Mouse (Mus musculus) midbrain, embryonic 16.5 days (tissue): ENCODE measurements around the gene Sart3. TPM values are rescaled to one million over a fixed set of nuclear protein-coding genes. Genes with fewer than 3 reads are reported as not detected.
A peak's percentile ranks its signal among the peaks of the same experiment; 100 is the strongest.

ENCODE experiments used
- ATAC-seq: fragments of 200-750 bp; cut with Nextera tagmentation; 2 replicates; pipeline ENCODE4 v1.8.0; 2017; ENCODE audit warnings: moderate TSS enrichment
- H3K27ac ChIP-seq: fragments of 300-500 bp; sonication (generic); 2 replicates; pipeline ENCODE4 v1.5.1; 2014; ENCODE audit warnings: mild to moderate bottlenecking, low read length, mixed read lengths
- H3K27me3 ChIP-seq: fragments of 300-500 bp; sonication (generic); 2 replicates; pipeline ENCODE4 v1.6.1; 2014; ENCODE audit warnings: low read depth, low read length, mixed read lengths; ENCODE audit not compliant: control insufficient read depth, insufficient read depth
- H3K36me3 ChIP-seq: fragments of 300-500 bp; sonication (generic); 2 replicates; pipeline ENCODE4 v1.6.1; 2014; ENCODE audit warnings: mild to moderate bottlenecking, low read length, moderate library complexity, mixed read lengths; ENCODE audit not compliant: control insufficient read depth, insufficient read depth
- H3K4me1 ChIP-seq: fragments of 300-500 bp; sonication (generic); 2 replicates; pipeline ENCODE4 v1.6.1; 2014; ENCODE audit warnings: mild to moderate bottlenecking, low read length, mixed read lengths; ENCODE audit not compliant: control insufficient read depth, insufficient read depth
- H3K4me2 ChIP-seq: fragments of 300-500 bp; sonication (generic); 2 replicates; pipeline ENCODE4 v1.6.1; 2014; ENCODE audit warnings: mild to moderate bottlenecking, low read length, mixed read lengths
- H3K4me3 ChIP-seq: fragments of 300-500 bp; sonication (generic); 2 replicates; pipeline ENCODE4 v1.5.1; 2014; ENCODE audit warnings: low read depth, mild to moderate bottlenecking, low read length, moderate library complexity, mixed read lengths
- H3K9ac ChIP-seq: fragments of 300-500 bp; sonication (generic); 2 replicates; pipeline ENCODE4 v1.6.1; 2014; ENCODE audit warnings: low read depth, low read length, mixed read lengths
- H3K9me3 ChIP-seq: fragments of 300-500 bp; sonication (generic); replicated peaks from 2 replicates; pipeline ENCODE4 v1.6.1; 2014; ENCODE audit warnings: mild to moderate bottlenecking, low read length, mixed read lengths; ENCODE audit not compliant: control insufficient read depth, poor library complexity, severe bottlenecking
- WGBS: fragments of 180-500 bp; shearing (Covaris S2); extraction: QIAGEN DNeasy Blood & Tissue Kit; methylation state at CpG from one replicate; pipeline ENCODE4 v1.1.7; 2014; 5-methylcytosine and 5-hydroxymethylcytosine counted together
- polyA plus RNA-seq: library from polyadenylated mRNA; unstranded; fragments of >200 nt; fragmentation: Nextera tagmentation; extraction: Ambion mirVana; gene quantifications from 2 replicates; pipeline ENCODE4 v1.2.1, GENCODE M21; 2015

Sart3 gene
- polyA plus RNA-seq, 1 experiment from 2014 or later, result 39.8 TPM

DNA sequence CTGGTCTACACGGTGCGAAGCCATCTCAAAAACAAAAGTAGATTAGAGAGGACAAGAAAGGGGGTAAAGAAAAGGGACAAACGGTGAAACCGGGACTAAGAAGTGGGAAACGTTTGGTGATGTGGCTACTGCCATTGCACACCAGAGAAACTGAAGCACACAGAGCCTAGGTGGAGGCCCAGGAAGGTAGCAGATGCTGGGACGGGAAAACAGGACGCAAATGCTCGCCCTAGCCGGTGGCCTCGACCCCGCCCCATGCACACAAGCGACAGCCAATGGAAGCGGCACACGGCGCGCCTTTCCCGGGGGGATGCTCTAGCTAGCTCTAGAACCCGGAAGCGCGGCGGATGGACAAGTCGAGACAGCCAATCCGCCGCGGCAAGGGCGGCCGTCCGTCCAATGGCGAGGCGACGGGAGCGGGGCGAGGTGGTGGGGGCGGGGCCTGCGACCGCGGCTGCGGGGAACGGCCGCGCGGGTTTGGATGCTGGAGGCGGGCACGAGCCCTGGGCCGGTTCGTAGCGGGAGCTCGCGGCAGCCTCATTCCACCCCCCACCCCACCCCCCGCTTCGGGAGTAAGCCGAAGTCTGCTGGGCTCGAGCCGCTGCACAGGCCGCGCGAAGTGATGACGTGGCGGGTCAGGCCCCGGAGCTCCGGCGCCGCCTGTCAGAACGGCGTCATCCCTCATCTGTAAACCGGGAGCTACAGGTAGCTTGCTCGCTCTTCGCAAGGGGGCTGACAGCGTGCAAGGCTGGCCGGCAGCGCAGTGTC lies 36.8 kb downstream of the Sart3 start, which contains the start of gene Ficd:
Ficd (plus strand) TSS at position 459 of the 768 bp plus-strand sequence.
- peak within 1 kb of the TSS; percentile 65 for H3K4me3 ChIP-seq
- H3K27me3 ChIP-seq, result no peaks in the 10 kb centered on the region
- H3K4me1 ChIP-seq, result peaks cover 27% of the 10 kb centered on the region
- H3K9me3 ChIP-seq, result no peaks in the 10 kb centered on the region
- H3K9ac ChIP-seq, result peak within 1 kb of the TSS; percentile 80
- H3K4me2 ChIP-seq, result peak within 1 kb of the TSS; percentile 83
- peak; percentile 96 for ATAC-seq
- WGBS, result under 1% methylated on average over 67 of the region's 71 CpGs
- peaks cover 19% of the 10 kb centered on the region for H3K36me3 ChIP-seq
- H3K27ac ChIP-seq, result peak within 1 kb of the TSS; percentile 96

DNA sequence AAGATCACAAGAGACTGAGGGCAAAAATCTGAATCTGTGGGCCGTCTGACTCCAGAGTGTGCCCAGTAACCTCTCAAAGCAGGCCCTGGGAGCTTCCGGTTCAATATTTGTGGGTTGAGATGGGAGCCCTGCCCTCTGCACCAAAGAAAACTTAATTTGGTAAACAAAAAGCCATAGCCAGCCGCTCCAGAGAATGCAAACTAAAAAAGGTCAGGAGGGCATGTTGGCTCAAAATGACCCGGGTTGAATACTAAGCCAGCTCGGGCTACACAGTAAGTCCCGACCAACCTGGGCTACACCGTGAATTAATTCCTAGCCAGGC lies 37.3 kb downstream of the Sart3 start:
- Histone ChIP-seq H3K4me1 (peaks cover 31% of the 10 kb centered on the region), H3K9ac (peak overlapping the region; percentile 55), H3K4me3 (peak overlapping the region; percentile 65), H3K36me3 (peaks cover 19% of the 10 kb centered on the region), H3K9me3 (no peaks in the 10 kb centered on the region), H3K4me2 (peak overlapping the region; percentile 83), H3K27ac (peak overlapping the region; percentile 96), H3K27me3 (no peaks in the 10 kb centered on the region)
- 26% methylated on average over 7 of the region's 7 CpGs for WGBS
- peak; percentile 33 for ATAC-seq

DNA sequence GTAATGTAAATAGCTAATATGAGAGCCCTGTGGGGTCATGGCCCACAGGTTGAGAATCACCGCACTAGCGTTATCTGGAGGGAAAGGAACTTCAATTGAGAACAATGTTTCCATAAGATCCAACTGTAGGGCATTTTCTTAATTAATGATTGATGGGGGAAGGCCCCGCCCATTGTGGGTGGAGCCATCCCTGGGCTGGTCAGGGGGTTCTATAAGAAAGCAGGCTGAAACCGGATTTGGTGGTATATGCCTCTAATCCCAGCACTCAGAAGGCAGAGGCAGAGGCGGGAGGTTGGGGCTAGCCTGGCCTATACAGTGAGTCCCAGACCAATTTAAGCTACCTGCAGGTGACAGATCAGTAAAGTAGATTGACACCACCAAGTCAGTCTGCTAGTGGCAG lies 37.9 kb downstream of the Sart3 start:
- Histone ChIP-seq H3K4me2 (no peak overlapping the region), H3K36me3 (peaks cover 13% of the 10 kb centered on the region), H3K4me1 (peaks cover 31% of the 10 kb centered on the region), H3K27ac (0 out of 2 replicates have a peak overlapping the region, but pooled peaks have one; percentile 9), H3K27me3 (no peaks in the 10 kb centered on the region), H3K4me3 (no peak overlapping the region), H3K9me3 (no peaks in the 10 kb centered on the region), H3K9ac (no peak overlapping the region)
- WGBS, result 65% methylated on average over 5 of the region's 5 CpGs
- no peak for ATAC-seq

DNA sequence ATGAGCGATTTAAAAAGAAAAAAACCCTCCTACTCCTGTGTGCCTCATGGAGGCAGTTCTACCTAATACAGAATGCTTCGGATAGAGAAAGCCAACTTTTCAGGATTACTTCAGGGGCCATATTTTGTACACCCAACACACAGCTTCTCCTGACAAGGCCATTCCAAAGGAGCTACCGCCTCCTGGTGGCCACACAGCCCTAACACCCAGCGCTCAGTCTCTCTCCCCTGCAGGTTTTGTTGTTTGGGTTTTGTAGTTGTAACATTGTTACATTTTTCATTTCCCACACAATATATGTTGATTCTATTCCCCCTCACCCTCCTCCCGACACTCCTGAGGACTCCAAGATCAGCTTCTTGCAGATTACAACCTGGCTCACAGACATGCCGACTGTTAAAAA lies 40.1 kb downstream of the Sart3 start:
- H3K27me3 ChIP-seq, result no peaks in the 10 kb centered on the region
- no peak overlapping the region for H3K4me3 ChIP-seq
- no peak overlapping the region for H3K27ac ChIP-seq
- H3K36me3 ChIP-seq, result no peaks in the 10 kb centered on the region
- H3K4me1 ChIP-seq, result peaks cover 27% of the 10 kb centered on the region
- 35% methylated on average over 6 of the region's 6 CpGs for WGBS
- H3K9me3 ChIP-seq, result no peaks in the 10 kb centered on the region
- ATAC-seq, result no peak
- no peak overlapping the region for H3K9ac ChIP-seq
- H3K4me2 ChIP-seq, result no peak overlapping the region

DNA sequence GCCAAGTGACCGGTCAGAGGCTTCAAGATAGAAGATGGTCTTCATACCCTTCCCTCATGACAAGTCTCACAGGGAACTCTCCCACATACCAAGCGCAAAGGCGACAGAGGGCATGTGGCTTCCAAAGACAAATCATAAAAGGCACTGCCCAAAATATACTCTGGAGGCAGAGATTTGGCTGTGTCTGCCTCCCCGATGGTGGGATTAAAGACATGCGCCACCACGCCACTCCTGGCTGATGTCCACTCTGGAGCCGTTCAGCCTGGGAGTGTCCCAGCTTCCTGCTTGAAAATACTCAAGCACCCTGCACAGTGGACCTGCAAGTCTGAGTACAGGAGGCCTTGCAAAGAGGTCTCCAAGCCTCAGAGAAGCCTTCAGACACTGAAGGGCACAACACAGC lies 41.1 kb downstream of the Sart3 start:
- peaks cover 17% of the 10 kb centered on the region for H3K4me1 ChIP-seq
- peak overlapping the region; percentile 43 for H3K27ac ChIP-seq
- no peaks in the 10 kb centered on the region for H3K9me3 ChIP-seq
- no peak overlapping the region for H3K4me2 ChIP-seq
- ATAC-seq, result no peak
- H3K36me3 ChIP-seq, result no peaks in the 10 kb centered on the region
- H3K4me3 ChIP-seq, result no peak overlapping the region
- H3K9ac ChIP-seq, result 0 out of 2 replicates have a peak overlapping the region, but pooled peaks have one; percentile 10
- H3K27me3 ChIP-seq, result no peaks in the 10 kb centered on the region
- 91% methylated on average over 7 of the region's 7 CpGs for WGBS

DNA sequence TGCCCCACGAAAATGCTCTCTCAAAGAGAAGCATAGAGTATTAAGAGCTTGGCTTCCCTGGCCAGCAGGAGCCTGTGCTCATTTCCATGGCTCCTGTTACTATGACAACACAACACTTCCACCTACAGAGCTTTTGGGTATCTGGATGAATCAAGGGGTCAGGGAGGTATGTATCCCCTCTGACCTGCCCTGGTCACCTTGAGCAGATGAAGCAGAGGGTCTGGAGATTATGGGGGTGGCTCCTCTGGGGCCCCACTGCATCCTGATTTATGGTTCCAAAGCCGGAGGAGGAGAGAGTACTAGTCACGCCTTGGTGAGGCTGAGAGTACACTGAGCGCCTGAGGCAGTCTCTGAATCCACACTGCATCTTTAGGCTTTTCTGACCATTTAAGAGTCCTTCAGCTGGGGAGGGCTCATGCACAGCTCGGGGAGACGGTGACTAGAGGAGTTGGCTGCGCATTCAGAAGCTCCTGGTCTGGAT lies 41.6 kb downstream of the Sart3 start:
- Histone ChIP-seq H3K9me3 (no peaks in the 10 kb centered on the region), H3K9ac (no peak overlapping the region), H3K27me3 (no peaks in the 10 kb centered on the region), H3K27ac (peak overlapping the region; percentile 43), H3K4me1 (peaks cover 17% of the 10 kb centered on the region), H3K4me3 (no peak overlapping the region), H3K4me2 (no peak overlapping the region), H3K36me3 (no peaks in the 10 kb centered on the region)
- peak; percentile 36; the same call in 1 of the 2 replicates for ATAC-seq
- 50% methylated on average over 7 of the region's 7 CpGs for whole genome bisulfite sequencing

DNA sequence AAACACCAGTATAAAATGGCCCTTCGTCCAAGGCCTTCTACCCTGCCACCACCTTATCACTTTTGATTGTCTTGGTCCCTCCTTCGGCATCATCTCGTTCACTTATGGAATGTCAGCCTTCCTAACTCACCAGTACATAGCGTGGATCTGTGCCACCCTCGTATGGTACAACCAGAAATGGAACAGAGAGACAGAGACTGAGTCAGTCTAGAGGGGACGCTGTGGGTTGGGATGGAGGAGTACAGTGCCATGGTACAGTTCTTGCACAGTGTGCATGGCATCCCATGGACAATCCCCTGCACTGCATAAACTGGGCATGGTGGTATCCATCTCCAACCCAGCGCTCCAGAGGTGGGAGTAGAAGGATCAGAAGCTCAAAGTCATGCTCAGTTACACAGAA lies 43.6 kb downstream of the Sart3 start:
- Histone ChIP-seq H3K27me3 (no peaks in the 10 kb centered on the region), H3K4me2 (no peak overlapping the region), H3K9me3 (no peaks in the 10 kb centered on the region), H3K9ac (no peak overlapping the region), H3K4me1 (peaks cover 16% of the 10 kb centered on the region), H3K27ac (no peak overlapping the region), H3K36me3 (no peaks in the 10 kb centered on the region), H3K4me3 (no peak overlapping the region)
- no peak for ATAC-seq
- 89% methylated on average over 7 of the region's 7 CpGs for WGBS

DNA sequence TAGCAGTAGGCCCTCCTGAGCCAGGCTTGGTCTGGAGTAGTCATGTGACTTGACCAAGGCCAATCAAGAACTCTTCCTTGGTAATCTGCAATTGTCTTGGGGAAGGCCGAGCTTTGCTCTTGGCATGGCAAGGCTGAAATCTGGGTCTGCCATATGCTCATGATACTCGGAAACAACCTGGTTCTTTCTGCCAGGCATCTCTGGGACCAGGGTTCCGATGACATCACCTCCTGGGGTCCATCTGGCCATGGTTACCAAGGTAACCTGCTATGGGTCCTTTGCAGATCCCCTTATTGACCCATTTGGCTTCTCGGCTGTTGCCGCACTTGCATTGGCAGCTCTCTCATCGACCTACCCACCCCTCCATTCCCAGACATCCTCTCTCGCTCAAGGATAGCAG lies 44.3 kb downstream of the Sart3 start:
- 82% methylated on average over 7 of the region's 7 CpGs for WGBS
- Histone ChIP-seq H3K9me3 (no peaks in the 10 kb centered on the region), H3K36me3 (no peaks in the 10 kb centered on the region)

DNA sequence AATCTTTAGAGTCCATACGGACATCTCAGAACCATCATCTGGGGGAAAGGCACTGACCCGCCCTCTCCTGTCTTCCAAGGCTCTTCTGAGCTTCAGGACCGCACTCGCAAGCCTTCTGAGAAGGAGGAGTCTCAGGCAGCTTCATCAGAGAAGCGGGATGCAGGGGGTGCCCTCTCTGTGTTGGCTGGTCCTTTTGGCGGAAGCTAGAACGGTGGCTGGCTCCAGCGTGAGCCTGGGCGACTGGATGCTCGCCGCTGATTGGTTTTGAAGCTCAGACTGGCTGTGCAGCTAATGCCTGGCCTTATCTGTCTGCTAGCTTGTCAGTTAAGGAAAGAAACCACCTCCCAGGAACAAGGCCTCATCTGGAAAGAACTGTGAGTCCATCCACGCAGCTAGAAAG lies 45.1 kb downstream of the Sart3 start:
- Histone ChIP-seq H3K4me3 (no peak overlapping the region), H3K4me2 (no peak overlapping the region), H3K36me3 (no peaks in the 10 kb centered on the region), H3K9me3 (no peaks in the 10 kb centered on the region), H3K4me1 (peaks cover 16% of the 10 kb centered on the region), H3K9ac (no peak overlapping the region), H3K27me3 (no peaks in the 10 kb centered on the region), H3K27ac (no peak overlapping the region)
- 69% methylated on average over 12 of the region's 12 CpGs for WGBS
- no peak for ATAC-seq

More for the DNA sequence above, 44.3 kb downstream of the Sart3 start:
- Histone ChIP-seq H3K27me3 (no peaks in the 10 kb centered on the region), H3K27ac (no peak overlapping the region), H3K9ac (no peak overlapping the region), H3K4me3 (no peak overlapping the region), H3K4me2 (no peak overlapping the region), H3K4me1 (peaks cover 16% of the 10 kb centered on the region)
- ATAC-seq, result no peak
